Mouse (Mus musculus) heart, postnatal 0 days (tissue): ENCODE results near the gene Plagl2. TPM values are rescaled to one million over a fixed set of nuclear protein-coding genes. Genes with fewer than 3 reads are reported as not detected.

Experiments used
- ATAC-seq: fragments of 200-750 bp; cut with Nextera tagmentation; 2 replicates; pipeline ENCODE4 v1.8.0; 2017; ENCODE audit warnings: low read depth, moderate number of reproducible peaks, moderate library complexity; ENCODE audit not compliant: insufficient read depth
- DNase-seq: peaks from one replicate; pipeline ENCODE4 v3.0.0-alpha.2; 2016; ENCODE audit warnings: low spot score
- H3K27ac ChIP-seq: fragments of 300-500 bp; sonication (generic); 2 replicates; pipeline ENCODE4 v1.5.1; 2014; ENCODE audit warnings: low read depth, mild to moderate bottlenecking
- H3K27me3 ChIP-seq: fragments of 300-500 bp; sonication (generic); 2 replicates; pipeline ENCODE4 v1.6.1; 2014; ENCODE audit warnings: low read length, mixed read lengths; ENCODE audit not compliant: control insufficient read depth, insufficient read depth
- H3K36me3 ChIP-seq: fragments of 300-500 bp; sonication (generic); replicated peaks from 2 replicates; pipeline ENCODE4 v1.6.1; 2014; ENCODE audit warnings: low read length, mixed read lengths; ENCODE audit not compliant: control insufficient read depth, insufficient read depth
- H3K4me1 ChIP-seq: fragments of 300-500 bp; sonication (generic); 2 replicates; pipeline ENCODE4 v1.6.1; 2014; ENCODE audit warnings: antibody characterized with exemption; ENCODE audit not compliant: control insufficient read depth, insufficient read depth
- H3K4me2 ChIP-seq: fragments of 300-500 bp; sonication (generic); 2 replicates; pipeline ENCODE4 v1.6.1; 2014; ENCODE audit warnings: low read depth, mild to moderate bottlenecking, low read length, moderate library complexity
- H3K4me3 ChIP-seq: fragments of 300-500 bp; sonication (generic); 2 replicates; pipeline ENCODE4 v1.5.1; 2014; ENCODE audit warnings: low read depth, low read length
- H3K9ac ChIP-seq: fragments of 300-500 bp; sonication (generic); replicated peaks from 2 replicates; pipeline ENCODE4 v1.6.1; 2014; ENCODE audit warnings: low read depth, low read length, mixed read lengths
- H3K9me3 ChIP-seq: fragments of 300-500 bp; sonication (generic); replicated peaks from 2 replicates; pipeline ENCODE4 v1.6.1; 2016; ENCODE audit warnings: low read length; ENCODE audit not compliant: control insufficient read depth
- CTCF ChIP-seq: IDR thresholded peaks from 2 replicates; pipeline ENCODE4 v1.5.1; 2016; ENCODE audit warnings: antibody characterized with exemption, control low read depth, low read depth
- EP300 ChIP-seq: IDR thresholded peaks from 2 replicates; pipeline ENCODE4 v1.6.1; 2016; ENCODE audit warnings: antibody characterized with exemption, low read depth
- WGBS: fragments of 180-500 bp; shearing (Covaris S2); extraction: QIAGEN DNeasy Blood & Tissue Kit; methylation state at CpG from one replicate; pipeline ENCODE4 v1.1.7; 2014; 5-methylcytosine and 5-hydroxymethylcytosine counted together
- polyA plus RNA-seq: library from polyadenylated mRNA; unstranded; fragments of >200 nt; fragmentation: Nextera tagmentation; extraction: Ambion mirVana; gene quantifications from 2 replicates; pipeline ENCODE4 v1.2.1, GENCODE M21; 2015
- total RNA-seq: library from RNA; depleted of rRNA; stranded (reverse); fragments of >200 nt; gene quantifications from 2 replicates; pipeline ENCODE4 v1.2.3, GENCODE M21; 2014; ENCODE audit warnings: low replicate concordance

The Plagl2 gene
- total and polyA plus RNA-seq, 2 experiments from 2014 or later, result 2.6 to 6.3 TPM

- ATAC-seq, result no peak
- Histone ChIP-seq H3K27me3 (no peaks in the 10 kb centered on the region), H3K4me2 (peak overlapping the region; percentile 76), H3K4me1 (peaks cover 26% of the 10 kb centered on the region), H3K27ac (no peak overlapping the region), H3K9me3 (no peaks in the 10 kb centered on the region), H3K9ac (peak overlapping the region; percentile 90), H3K4me3 (peak overlapping the region; percentile 80), H3K36me3 (peaks cover 15% of the 10 kb centered on the region; the same call in 1 of the 2 replicates)
- 64% methylated on average over 6 of the region's 6 CpGs for WGBS
- TF ChIP-seq CTCF, result no peak
- no peak for TF ChIP-seq EP300
- no peak for DNase-seq
These were observed 930 bp upstream of the Plagl2 start for GRCm38 (mm10) chr2:153242156-153242555.

GRCm38 (mm10) chr2:153240701-153241235 lies 458 bp downstream of the Plagl2 start:
- Histone ChIP-seq H3K27me3 (no peaks in the 10 kb centered on the region), H3K36me3 (peaks cover 12% of the 10 kb centered on the region), H3K9me3 (no peaks in the 10 kb centered on the region), H3K9ac (peak overlapping the region; percentile 90), H3K4me2 (peak overlapping the region; percentile 76), H3K4me3 (peak overlapping the region; percentile 80), H3K4me1 (peaks cover 26% of the 10 kb centered on the region), H3K27ac (peak overlapping the region; percentile 88)
- DNase-seq (no peak), ATAC-seq (peak; percentile 49)
- TF ChIP-seq EP300, result no peak
- TF ChIP-seq CTCF, result no peak
- WGBS, result 1% methylated on average over 27 of the region's 33 CpGs

- DNase-seq (no peak), ATAC-seq (no peak)
- Histone ChIP-seq H3K36me3 (peaks cover 13% of the 10 kb centered on the region), H3K4me3 (peak overlapping the region; percentile 80), H3K4me1 (peaks cover 26% of the 10 kb centered on the region), H3K9me3 (no peaks in the 10 kb centered on the region), H3K9ac (peak overlapping the region; percentile 90), H3K27ac (peak overlapping the region; percentile 88), H3K4me2 (peak overlapping the region; percentile 76), H3K27me3 (no peaks in the 10 kb centered on the region)
- WGBS, result 4% methylated on average over 21 of the region's 22 CpGs
- TF ChIP-seq EP300 (no peak), CTCF (no peak)
These were observed 1.3 kb downstream of the Plagl2 start for GRCm38 (mm10) chr2:153239860-153240480.

- Histone ChIP-seq H3K9ac (peak overlapping the region; percentile 90; the same call in 1 of the 2 replicates), H3K4me3 (peak overlapping the region; percentile 80), H3K27ac (peak overlapping the region; percentile 88), H3K9me3 (no peaks in the 10 kb centered on the region), H3K36me3 (peaks cover 18% of the 10 kb centered on the region), H3K27me3 (no peaks in the 10 kb centered on the region), H3K4me2 (peak overlapping the region; percentile 76), H3K4me1 (peaks cover 26% of the 10 kb centered on the region)
- ATAC-seq, result no peak
- TF ChIP-seq EP300, result no peak
- 28% methylated on average over 7 of the region's 7 CpGs for WGBS
- peak; percentile 22 for DNase-seq
These were observed 2.0 kb downstream of the Plagl2 start for GRCm38 (mm10) chr2:153239021-153239859.

GRCm38 (mm10) chr2:153238406-153238805 lies 2.8 kb downstream of the Plagl2 start:
- Histone ChIP-seq H3K4me3 (no peak overlapping the region), H3K9ac (0 out of 2 replicates have a peak overlapping the region, but pooled peaks have one; percentile 22), H3K4me2 (0 out of 2 replicates have a peak overlapping the region, but pooled peaks have one; percentile 76), H3K27me3 (no peaks in the 10 kb centered on the region), H3K4me1 (peaks cover 26% of the 10 kb centered on the region), H3K36me3 (peaks cover 26% of the 10 kb centered on the region), H3K9me3 (no peaks in the 10 kb centered on the region), H3K27ac (no peak overlapping the region)
- 52% methylated on average over 2 of the region's 2 CpGs for WGBS
- ATAC-seq, result no peak
- TF ChIP-seq CTCF (no peak), EP300 (no peak)
- no peak for DNase-seq
